Mouse (Mus musculus) mesoderm, embryonic 11.5 days (tissue): ENCODE results near the gene Tff2.

Experiments
- DNase-seq: peaks from one replicate; pipeline ENCODE4 v3.0.0-alpha.2; 2012; ENCODE audit warnings: low read depth, low spot score

The Tff2 gene

DNA sequence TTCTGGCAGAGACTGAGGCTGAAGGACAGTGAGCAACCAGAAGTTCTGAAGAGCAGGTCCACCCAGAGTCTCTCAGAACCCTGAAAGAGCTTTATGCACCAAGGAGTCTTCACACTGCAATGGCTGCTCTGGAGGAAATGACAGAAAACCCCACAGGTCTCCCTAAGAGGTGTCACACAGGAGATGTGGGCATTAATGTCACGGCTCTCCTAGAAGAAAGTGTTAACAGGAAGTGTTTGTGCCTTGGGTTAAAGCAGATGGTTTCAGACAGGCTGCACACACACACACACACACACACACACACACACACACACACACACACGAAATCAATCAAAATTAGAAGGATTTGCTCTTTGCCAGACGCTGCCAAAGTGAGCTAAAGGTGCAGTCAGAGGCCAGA lies 7.8 kb downstream of the Tff2 start:
- no peak for DNase-seq

GRCm38 (mm10) chr17:31134913-31135312 lies 9.2 kb downstream of the Tff2 start:
- DNase-seq = no peak

- no peak for DNase-seq
Observed at GRCm38 (mm10) chr17:31133776-31134175, 10.3 kb downstream of the Tff2 start.

DNA sequence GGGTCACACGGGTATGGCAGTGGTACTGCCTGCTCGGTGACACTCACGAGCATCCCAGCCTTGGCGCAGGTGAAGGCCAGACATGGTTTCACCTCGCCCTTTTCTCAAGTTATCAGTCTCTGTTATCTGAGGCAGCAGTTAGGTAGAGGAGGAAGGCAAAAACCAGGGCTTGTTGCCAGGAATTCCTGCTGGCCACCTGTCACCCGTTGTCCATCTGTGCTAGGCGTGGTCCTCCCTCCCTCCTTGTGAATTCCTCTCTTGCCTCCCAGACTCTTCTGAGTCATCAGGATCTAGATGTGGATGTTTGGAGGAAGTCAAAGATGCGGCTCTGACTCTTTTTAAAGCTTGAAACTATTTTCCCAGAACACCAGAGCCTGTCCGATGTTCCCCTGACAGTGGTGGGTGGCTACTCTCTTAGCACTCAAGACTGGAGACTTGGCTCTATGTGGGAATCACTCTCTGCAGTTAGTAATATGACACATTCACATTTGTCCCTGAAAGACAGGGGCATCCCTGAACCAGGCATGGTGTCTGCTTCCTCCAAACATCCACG lies 12.7 kb downstream of the Tff2 start:
- DNase-seq = no peak

GRCm38 (mm10) chr17:31129452-31129851 lies 14.6 kb downstream of the Tff2 start, which contains the start of gene Tff3:
TSS of gene Tff3 (minus strand) at chr17:31129646.
- peak; percentile 29 for DNase-seq

DNA sequence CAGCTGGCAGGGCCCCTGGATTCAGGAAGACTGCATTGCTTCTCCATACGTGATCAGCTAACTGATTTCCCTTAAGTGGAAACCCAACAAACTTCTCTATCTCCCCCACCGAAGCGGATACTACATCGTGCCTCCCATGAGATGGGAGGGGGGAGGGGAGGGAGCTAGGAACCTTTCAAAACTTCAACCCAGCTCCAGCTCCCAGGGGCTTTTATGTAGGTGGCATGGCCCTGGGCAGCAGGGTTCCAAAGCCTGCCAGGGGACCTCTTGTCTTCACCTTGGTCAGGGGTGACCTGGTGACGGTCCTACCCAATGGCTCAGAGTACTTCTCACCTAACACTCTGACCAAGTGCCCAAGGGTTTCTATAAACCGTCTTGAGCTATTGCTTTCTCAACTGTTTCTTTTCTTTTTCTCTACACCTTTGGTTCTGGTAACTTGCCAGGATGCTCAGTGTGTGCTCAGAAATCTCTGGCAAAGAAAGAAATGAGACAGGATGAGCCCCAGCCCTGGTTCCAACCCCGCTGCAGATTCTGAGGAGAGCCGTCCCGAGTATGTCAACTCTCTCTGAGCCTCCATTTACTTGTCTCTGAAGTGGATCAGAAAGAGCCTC lies 15.3 kb downstream of the Tff2 start:
- DNase-seq = no peak

DNA sequence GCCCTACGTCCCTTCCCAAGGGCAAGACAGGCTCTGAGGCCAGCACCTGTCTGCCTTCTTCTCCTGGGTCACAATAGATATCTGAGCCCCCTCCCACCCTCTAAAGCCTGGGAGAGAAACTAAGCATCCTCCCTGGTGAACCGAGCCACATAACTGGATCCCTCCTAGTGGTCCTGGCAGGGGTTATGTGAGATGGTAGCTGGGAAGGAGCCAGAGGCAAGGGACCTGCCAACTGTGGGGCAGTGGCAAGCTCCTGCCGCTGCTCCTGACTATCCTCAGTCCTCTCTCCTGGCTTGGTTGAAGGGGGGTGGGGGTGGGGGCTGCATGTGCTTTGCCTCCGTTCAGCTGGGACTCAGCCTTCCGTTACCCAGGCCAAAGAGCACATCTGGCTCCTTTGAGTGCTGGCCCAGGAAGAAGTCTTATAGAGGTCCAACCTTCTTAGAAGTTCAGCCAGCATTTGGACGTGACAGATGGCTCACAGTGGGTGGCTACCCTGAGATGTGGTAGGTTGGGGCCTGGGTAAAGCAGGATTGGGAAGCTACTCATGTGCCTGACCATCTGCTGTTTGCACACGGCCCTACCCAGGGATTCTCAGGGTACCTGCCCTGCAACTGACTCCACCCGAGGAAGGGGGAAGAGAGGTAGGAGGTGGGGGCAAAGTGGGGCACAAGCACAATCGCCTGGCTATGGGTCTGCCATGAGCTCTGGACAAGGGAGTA lies 18.4 kb downstream of the Tff2 start:
- peak; percentile 47 for DNase-seq

- DNase-seq = peak; percentile 55
Observed at GRCm38 (mm10) chr17:31121975-31122374, 22.1 kb downstream of the Tff2 start.

DNA sequence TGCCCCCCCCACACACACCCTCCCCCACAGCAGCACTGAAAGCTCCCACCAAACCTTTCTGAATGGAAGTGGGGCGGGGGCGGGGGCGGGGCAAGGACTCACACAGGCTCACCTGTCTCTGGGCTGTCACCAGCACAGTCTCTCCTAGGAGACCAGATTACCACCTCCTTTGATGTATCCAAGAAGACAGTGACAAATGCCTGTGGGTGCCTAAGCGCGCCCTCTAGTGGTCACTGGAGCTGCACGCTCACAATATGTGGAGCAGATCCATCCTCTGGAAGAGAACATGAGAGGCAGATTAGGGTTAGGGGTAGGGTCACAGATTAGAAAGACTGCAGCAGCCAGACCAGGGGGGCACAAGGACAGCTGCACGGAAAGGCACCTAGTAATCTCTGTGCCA lies 24.7 kb downstream of the Tff2 start:
- peak; percentile 82 for DNase-seq

GRCm38 (mm10) chr17:31117946-31118345 lies 26.1 kb downstream of the Tff2 start:
- no peak for DNase-seq

DNA sequence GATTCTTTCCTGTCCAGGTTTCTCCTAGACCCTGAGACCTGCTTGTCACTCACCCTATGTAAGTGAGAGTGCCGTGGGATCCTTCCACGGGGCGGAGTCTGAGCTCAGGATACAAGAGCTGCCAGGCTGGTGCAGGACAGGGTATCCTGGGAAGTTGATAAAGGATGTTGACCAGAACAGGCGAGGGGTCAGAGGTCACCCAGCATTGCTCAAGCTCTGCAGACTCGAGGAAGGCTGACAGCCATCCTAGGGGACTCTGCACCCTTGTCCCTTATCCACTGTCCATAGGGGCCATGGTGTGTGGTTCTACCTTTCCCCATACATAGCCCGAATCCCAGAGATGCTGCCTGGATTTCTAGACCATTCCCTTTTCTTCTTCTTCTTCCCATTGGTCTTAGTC lies 28.0 kb downstream of the Tff2 start:
- no peak for DNase-seq

GRCm38 (mm10) chr17:31113191-31113856 lies 30.8 kb downstream of the Tff2 start:
- peak; percentile 26 for DNase-seq

- DNase-seq = no peak
Observed at GRCm38 (mm10) chr17:31108388-31108787, 35.7 kb downstream of the Tff2 start.

GRCm38 (mm10) chr17:31103823-31104222 lies 40.3 kb downstream of the Tff2 start:
- no peak for DNase-seq

- DNase-seq = no peak
Observed at GRCm38 (mm10) chr17:31103007-31103570, 41.0 kb downstream of the Tff2 start.

DNA sequence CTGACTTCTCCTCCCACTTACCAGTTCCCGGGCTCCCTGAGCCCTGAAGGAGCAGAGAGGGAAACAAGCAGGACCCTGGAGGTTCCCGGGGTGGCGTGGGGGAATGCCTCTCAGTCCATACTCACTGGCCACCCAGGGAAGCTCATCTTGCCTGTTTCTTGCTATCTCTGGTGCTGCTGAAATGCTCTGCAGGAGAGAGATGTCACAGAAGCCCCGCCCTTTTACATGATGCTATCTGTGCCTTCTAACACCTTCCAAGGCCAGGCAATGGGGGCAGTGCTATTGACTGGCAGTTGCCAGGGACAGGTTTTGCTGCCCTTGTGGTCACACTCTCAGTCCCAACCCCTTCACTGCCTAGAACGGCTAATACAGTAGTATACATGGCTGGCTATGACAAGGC lies 45.3 kb downstream of the Tff2 start:
- DNase-seq = no peak

DNA sequence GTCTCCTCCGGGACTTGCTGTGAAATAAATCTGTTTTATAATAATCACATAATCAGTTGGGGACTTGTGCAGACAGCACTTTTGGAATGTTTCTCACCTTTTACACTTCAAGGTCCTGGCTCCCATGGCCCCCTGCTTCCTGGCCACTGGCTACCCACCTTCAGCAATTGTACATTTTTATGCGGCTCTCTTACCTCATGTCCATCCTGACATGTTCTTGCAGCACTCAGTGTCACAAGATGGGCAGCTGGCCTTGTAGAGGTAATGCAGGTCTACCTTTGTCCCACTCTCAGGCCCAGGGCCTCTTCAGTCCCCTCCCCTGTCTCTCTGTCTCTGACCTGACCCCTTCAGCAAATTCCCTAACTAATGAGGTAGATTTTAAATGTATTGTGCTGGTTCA lies 47.2 kb downstream of the Tff2 start:
- DNase-seq = no peak

DNA sequence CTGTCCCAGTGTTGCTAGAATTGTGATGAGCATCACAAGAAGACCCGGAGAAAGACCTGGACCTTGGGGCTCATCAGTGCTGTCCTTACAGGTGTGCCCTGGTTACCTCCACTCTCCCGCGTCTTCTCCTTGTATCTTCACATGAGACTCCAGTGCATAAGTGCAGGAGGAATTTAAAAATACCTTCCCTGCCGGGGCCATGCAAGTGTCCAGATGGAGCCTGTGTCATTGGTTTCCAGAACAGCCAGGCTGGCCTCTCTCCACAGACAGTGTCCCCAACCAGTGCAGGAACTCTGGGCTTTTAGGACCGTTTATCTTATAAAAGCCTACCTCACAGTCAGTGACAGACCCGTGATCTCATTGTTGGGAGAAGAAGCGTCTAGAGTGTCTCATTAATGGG lies 48.5 kb downstream of the Tff2 start:
- DNase-seq = no peak

GRCm38 (mm10) chr17:31094781-31095180 lies 49.3 kb downstream of the Tff2 start:
- no peak for DNase-seq
